Mouse (Mus musculus): ENCODE results near the gene Cst6.

DNA sequence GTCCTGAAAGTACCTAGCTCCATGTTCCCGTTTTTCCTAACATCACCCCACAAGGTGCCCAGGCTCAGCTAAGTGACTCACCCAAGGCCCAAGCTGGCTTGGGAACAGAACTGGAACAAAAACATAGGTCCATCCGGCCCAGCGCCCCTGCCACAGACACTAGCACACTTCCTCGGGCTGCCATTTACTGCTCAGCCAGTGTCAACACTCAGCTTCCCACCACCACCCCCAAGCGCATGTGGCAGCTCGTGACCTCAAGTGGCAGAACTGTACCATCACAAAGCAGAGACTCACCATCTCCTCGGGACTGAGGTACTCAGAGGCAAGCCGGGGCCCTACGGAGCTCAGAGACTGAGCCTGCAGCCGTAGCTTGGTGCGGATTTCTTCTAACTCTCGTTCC, 34.0 kb upstream of the Cst6 start:
- TF ChIP-seq POLR2A (IDR thresholded peaks at IDR 0.05; ENCODE audit: borderline replicate concordance, control insufficient read depth, low read depth, low read length) (no peak), CTCF (IDR thresholded peaks at IDR 0.05; ENCODE audit: control insufficient read depth, insufficient read depth, low read length) (no peak)

Measured in bone marrow, adult 2 months (tissue).